Mouse (Mus musculus) heart, postnatal 14 days (tissue): ENCODE data around the gene Fbxo21. TPM values are rescaled to one million over a fixed set of nuclear protein-coding genes. Genes with fewer than 3 reads are reported as not detected.

Experiments
- DNase-seq, 2 experiments: peaks; one replicate each; pipeline ENCODE4 v3.0.0; 2021 to 2022
- intact Hi-C: fragments of 180-260 bp; cut with DNase I; formaldehyde crosslinking; loops from one replicate; pipeline ENCODE4 v1.15.1; 2025
- total RNA-seq, 2 experiments: library from RNA; stranded (reverse); gene quantifications; 2 replicates each; pipeline ENCODE4 v1.2.3; 2021

Gene Fbxo21
- total RNA-seq, 2 experiments from 2014 or later, result 40.4 to 41.3 TPM

- DNase-seq, result no peak
- intact Hi-C loops, result no loop called here
Observed at GRCm38 (mm10) chr5:118011796-118012195, 35.3 kb downstream of the Fbxo21 start.

DNA sequence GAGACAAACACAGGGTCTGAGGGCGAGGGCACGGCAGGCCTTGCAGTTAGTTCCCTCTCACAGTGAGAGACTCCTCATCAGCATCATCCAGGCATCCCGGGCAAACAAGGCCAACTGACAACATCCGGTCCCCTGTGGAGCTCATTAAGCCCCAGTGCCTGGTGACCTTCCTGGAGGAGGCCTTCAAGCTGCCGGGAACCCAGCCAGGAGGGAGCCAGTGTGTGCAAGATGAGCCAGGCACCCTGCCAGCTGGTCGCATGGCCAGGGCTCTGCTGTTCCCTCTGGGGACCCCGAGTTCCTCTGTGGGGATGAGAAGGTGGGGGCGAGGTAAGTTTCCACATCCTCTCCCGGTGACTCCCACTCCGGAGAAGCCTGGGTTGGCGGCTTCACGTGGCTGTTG, 38.5 kb downstream of the Fbxo21 start:
- intact Hi-C loops, result no loop called here
- DNase-seq, result peak; percentile 64 to 71

DNA sequence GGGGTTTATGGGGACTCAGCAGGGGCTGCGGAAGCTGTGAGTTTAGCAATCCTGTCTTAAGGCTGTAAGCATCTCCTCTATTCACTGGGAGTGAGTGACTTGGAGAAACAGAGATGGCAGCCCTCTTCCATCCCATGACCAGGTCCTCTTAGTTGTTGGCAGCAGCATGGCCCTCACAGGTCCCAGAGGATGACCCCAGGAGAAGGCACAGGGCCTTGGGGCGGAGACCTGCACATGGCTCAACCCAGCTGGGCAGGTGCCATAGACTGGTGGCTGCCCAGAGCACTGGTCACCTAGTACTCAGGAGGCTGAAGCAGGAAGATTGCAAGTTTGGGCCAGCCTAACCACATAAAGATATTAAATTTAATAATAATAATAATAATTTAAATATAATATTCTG, 39.1 kb downstream of the Fbxo21 start:
- DNase-seq, result no peak
- intact Hi-C loops, result no loop called here

- no peak for DNase-seq
- intact Hi-C loops, result no loop called here
Observed at GRCm38 (mm10) chr5:118017527-118017926, 41.0 kb downstream of the Fbxo21 start.

DNA sequence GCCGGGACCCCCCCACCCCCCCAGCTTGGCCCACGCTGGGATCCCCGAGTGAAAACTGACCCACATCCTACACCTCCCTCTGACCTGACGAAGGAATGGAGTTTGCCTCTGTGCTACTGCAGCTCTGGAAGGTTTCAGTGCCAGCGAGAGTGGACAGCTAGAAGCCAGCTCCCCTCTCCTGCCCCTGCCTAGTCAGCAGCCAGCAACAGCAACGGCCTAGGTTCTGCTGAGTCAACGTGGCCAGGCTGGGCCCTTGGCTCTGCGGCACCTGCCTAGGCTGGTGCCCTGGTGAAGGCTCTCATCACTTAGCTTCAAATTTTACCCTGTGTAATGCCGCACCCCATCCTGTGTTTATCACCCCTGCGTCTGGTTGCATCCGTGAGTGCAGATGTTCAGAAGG, 43.4 kb downstream of the Fbxo21 start:
- intact Hi-C loops, result no loop called here
- DNase-seq, result no peak

DNA sequence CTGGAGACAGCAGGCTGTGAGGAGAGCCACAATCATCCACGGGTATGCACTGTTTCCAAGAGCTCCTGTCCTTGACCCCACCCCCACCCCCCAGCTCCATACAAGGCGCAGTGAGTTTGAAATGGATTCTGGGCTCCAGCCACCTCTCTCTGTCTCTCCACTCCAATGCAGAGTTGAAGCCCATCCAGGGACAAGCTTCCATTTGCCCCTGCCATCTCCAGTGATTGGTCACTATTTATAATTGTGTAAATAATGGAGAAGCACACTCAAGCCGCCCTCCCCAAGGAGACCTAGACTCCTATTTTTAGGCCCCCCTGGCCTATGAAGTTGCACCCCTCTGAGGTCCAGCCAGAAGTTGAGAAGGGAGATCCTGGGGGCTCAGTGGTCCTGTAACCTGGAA, 46.5 kb downstream of the Fbxo21 start:
- DNase-seq, result no peak
- intact Hi-C loops, result no loop called here

- intact Hi-C loops, result loop anchor here (5.0 kb wide), 1 partner anchor 41 kb away; no protein-coding TSS in a partner anchor
- no peak for DNase-seq
Observed at GRCm38 (mm10) chr5:118025880-118026279, 49.4 kb downstream of the Fbxo21 start.

DNA sequence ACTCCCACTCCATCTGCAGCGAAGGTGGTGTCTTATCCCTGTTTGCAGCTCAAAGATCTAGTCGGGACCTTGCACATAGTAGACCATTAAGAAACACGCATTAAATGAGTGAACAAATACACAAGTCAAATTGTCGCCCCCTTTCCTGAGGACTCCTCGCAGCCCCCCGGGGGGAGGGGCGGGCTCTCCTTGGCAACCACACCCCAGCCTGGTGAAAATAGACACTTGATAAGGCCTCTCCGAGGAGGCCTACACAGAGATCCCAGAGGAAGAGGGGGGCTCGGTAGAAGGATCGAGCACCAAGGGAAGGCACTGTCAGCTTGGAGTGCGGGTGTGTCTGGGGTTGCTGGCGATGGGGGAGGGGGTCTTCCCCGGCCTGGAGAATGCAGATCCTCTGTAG, 49.8 kb downstream of the Fbxo21 start:
- DNase-seq, result no peak
- intact Hi-C loops, result loop anchor here (5.0 kb wide), 1 partner anchor 41 kb away; no protein-coding TSS in a partner anchor

- intact Hi-C loops, result loop anchor here (5.0 kb wide), 1 partner anchor 40 kb away; no protein-coding TSS in a partner anchor
- DNase-seq, result no peak
Observed at GRCm38 (mm10) chr5:118027101-118027697, 50.7 kb downstream of the Fbxo21 start.

GRCm38 (mm10) chr5:118027698-118028190, 51.2 kb downstream of the Fbxo21 start, which contains the start of gene Tesc:
Gene Tesc (plus strand): TSS chr5:118027743.
- peak; percentile 46 to 55 for DNase-seq
- intact Hi-C loops, result loop anchor here (5.0 kb wide), 1 partner anchor 40 kb away; no protein-coding TSS in a partner anchor

- intact Hi-C loops, result loop anchor here (5.0 kb wide), 1 partner anchor 39 kb away; no protein-coding TSS in a partner anchor
- peak; percentile 61 to 65 for DNase-seq
Observed at GRCm38 (mm10) chr5:118028191-118029034, 51.9 kb downstream of the Fbxo21 start.

- intact Hi-C loops, result loop anchor here (5.0 kb wide), 1 partner anchor 38 kb away; no protein-coding TSS in a partner anchor
Observed at GRCm38 (mm10) chr5:118029035-118029408, 52.5 kb downstream of the Fbxo21 start.

GRCm38 (mm10) chr5:118029420-118029819, 52.9 kb downstream of the Fbxo21 start:
- intact Hi-C loops, result loop anchor here (5.0 kb wide), 1 partner anchor 38 kb away; no protein-coding TSS in a partner anchor
- no peak for DNase-seq

More at GRCm38 (mm10) chr5:118029035-118029408, 52.5 kb downstream of the Fbxo21 start:
- DNase-seq, result no peak

- intact Hi-C loops, result no loop called here
- no peak for DNase-seq
Observed at GRCm38 (mm10) chr5:118030022-118030675, 53.6 kb downstream of the Fbxo21 start.

- intact Hi-C loops, result no loop called here
- DNase-seq, result no peak
Observed at GRCm38 (mm10) chr5:118031059-118031458, 54.5 kb downstream of the Fbxo21 start.

GRCm38 (mm10) chr5:118031508-118031907, 55.0 kb downstream of the Fbxo21 start:
- intact Hi-C loops, result no loop called here
- DNase-seq, result no peak

GRCm38 (mm10) chr5:118033328-118033727, 56.8 kb downstream of the Fbxo21 start:
- no peak for DNase-seq
- intact Hi-C loops, result no loop called here

- DNase-seq, result no peak
- intact Hi-C loops, result no loop called here
Observed at GRCm38 (mm10) chr5:118033740-118034139, 57.2 kb downstream of the Fbxo21 start.

GRCm38 (mm10) chr5:118034632-118035031, 58.1 kb downstream of the Fbxo21 start:
- no peak for DNase-seq
- intact Hi-C loops, result no loop called here

DNA sequence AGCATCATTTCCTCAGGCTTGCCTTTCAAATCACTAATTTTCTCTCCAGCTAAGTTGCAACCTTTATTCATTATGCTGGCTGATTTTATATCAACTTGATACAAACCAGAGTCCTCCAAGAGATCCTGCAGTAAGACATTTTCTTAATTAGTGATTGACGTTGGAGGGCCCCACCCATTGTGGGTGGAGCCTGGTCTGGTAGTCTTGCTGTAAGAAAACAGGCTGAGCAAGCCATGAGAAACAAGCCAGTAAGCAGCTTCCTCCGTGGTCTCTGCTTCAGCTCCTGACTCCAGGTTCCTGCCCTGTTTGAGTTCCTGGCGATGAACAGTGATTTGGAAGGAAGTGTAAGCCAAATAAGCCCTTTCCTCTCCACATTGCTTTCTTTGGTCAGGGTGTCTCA, 59.3 kb downstream of the Fbxo21 start:
- DNase-seq, result no peak
- intact Hi-C loops, result no loop called here
